Mouse (Mus musculus) spleen, adult 2 months (tissue): ENCODE measurements around the gene Exoc6b. TPM values are rescaled to one million over a fixed set of nuclear protein-coding genes. Genes with fewer than 3 reads are reported as not detected.

Source experiments
- DNase-seq, 2 experiments: peaks; one replicate each; pipeline versions ENCODE4 v3.0.0 to v3.0.0-alpha.2; 2012 to 2021; ENCODE audit warnings: low spot score in 2 of 2, low read depth in 1 of 2
- H3K27ac ChIP-seq: fragments of 200-500 bp; 2 replicates; pipeline ENCODE4 v1.5.1; 2012; ENCODE audit warnings: low read length, inconsistent platforms; ENCODE audit not compliant: insufficient read depth
- H3K27me3 ChIP-seq: fragments of 200-500 bp; 2 replicates; pipeline ENCODE4 v1.6.1; 2012; ENCODE audit warnings: mild to moderate bottlenecking, moderate library complexity, low read length, inconsistent platforms; ENCODE audit not compliant: control insufficient read depth, insufficient read depth
- H3K36me3 ChIP-seq: fragments of 200-500 bp; 2 replicates; pipeline ENCODE4 v1.6.1; 2012; ENCODE audit warnings: mild to moderate bottlenecking, low read length, inconsistent platforms; ENCODE audit not compliant: control insufficient read depth, insufficient read depth
- H3K4me1 ChIP-seq: fragments of 200-500 bp; 2 replicates; pipeline ENCODE4 v1.6.1; 2011; ENCODE audit warnings: inconsistent platforms; ENCODE audit not compliant: control insufficient read depth, insufficient read depth, insufficient read length
- H3K4me3 ChIP-seq: fragments of 200-500 bp; 2 replicates; pipeline ENCODE4 v1.5.1; 2011; ENCODE audit warnings: mild to moderate bottlenecking, inconsistent platforms; ENCODE audit not compliant: insufficient read depth, insufficient read length; ENCODE audit errors: extremely low read depth
- CTCF ChIP-seq: fragments of 200-500 bp; IDR thresholded peaks from 2 replicates; pipeline ENCODE4 v1.5.1; 2011; ENCODE audit warnings: mild to moderate bottlenecking, inconsistent platforms; ENCODE audit not compliant: insufficient read depth, insufficient read length, insufficient replicate concordance; ENCODE audit errors: extremely low read depth
- POLR2A ChIP-seq: fragments of 200-500 bp; IDR thresholded peaks from 2 replicates; pipeline ENCODE4 v1.6.1; 2011; ENCODE audit warnings: low read depth, low read length, inconsistent platforms
- WGBS: fragments of 180-500 bp; shearing (Covaris S2); methylation state at CpG from one replicate; pipeline ENCODE4 v1.1.7; 2018; 5-methylcytosine and 5-hydroxymethylcytosine counted together
- polyA plus RNA-seq: library from polyadenylated mRNA; depleted of rRNA; stranded (reverse); fragments of >200 nt; gene quantifications from 2 replicates; pipeline ENCODE4 v1.2.3, GENCODE M21; 2012

The Exoc6b gene
- polyA plus RNA-seq, 1 experiment = 3.1 TPM

DNA sequence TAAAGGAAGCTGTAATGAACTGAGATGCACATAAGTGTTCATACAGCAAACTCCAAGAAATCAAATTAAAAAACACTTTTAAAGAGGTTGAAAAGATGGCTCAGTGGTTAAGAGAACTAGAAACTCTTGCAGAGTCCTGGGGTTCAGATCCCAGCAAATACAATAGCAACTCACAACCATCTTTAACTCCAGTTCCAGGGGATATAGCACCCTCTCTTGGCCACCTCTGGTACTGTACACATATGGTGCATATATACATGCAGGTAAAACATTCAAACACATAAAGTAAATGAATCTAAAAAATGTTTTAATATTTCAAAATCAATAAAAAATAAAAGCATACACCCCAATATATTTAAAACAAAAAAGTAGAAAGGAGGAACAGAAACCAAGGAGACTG, 73.9 kb downstream of the Exoc6b start:
- Histone ChIP-seq H3K4me3 (no peak overlapping the region), H3K36me3 (no peaks in the 10 kb centered on the region), H3K4me1 (no peaks in the 10 kb centered on the region), H3K27ac (no peak overlapping the region), H3K27me3 (no peaks in the 10 kb centered on the region)
- no peak for TF ChIP-seq CTCF
- TF ChIP-seq POLR2A = no peak
- DNase-seq = no peak

DNA sequence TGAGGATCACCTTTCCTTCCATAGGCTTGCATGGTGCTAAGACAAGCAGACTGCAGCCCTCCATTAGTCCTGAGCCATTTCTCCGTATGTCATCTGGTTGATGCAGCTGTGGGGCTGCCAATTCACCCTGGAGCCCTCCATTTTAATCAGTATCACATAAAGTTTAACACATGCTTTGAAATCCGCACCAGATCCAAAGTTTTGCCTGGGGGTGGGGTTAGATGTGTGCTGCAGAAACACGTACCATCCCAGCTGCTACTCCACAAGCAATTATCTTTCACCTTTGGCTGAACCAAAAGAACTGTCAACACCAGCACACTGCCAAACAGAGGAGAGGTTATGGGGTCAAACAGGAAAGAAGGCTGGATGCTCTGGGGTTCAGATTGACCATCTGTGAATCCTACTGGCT, 92.7 kb downstream of the Exoc6b start:
- TF ChIP-seq POLR2A (no peak), CTCF (no peak)
- H3K27ac ChIP-seq = no peak overlapping the region
- no peaks in the 10 kb centered on the region for H3K27me3 ChIP-seq
- H3K36me3 ChIP-seq = no peaks in the 10 kb centered on the region
- DNase-seq = no peak
- no peaks in the 10 kb centered on the region for H3K4me1 ChIP-seq
- WGBS = 90% methylated on average over 3 of the region's 3 CpGs
- H3K4me3 ChIP-seq = no peak overlapping the region

DNA sequence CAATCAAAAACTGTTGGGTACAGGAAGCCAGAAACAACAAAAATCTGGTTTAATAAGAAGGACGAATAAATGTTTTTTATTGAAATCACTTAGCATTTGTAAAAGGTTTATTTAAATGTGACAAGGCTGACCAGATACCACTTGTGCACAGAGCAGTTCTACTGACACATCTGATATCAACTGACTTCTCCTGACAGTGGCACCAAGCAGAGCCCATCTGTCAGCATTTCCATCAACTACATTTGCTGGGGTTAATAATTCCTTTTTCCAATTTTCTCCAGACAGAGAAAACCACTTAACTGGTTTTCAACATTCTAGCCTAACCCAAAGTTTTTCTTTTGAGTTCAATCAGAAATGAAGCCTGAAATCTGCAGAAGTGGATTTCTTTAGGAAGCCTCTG, 100.8 kb downstream of the Exoc6b start:
- no peaks in the 10 kb centered on the region for H3K27me3 ChIP-seq
- TF ChIP-seq CTCF (no peak), POLR2A (no peak)
- WGBS = 87% methylated on average over 1 of the region's 1 CpGs
- H3K27ac ChIP-seq = no peak overlapping the region
- no peaks in the 10 kb centered on the region for H3K4me1 ChIP-seq
- DNase-seq = no peak
- no peaks in the 10 kb centered on the region for H3K36me3 ChIP-seq
- no peak overlapping the region for H3K4me3 ChIP-seq

DNA sequence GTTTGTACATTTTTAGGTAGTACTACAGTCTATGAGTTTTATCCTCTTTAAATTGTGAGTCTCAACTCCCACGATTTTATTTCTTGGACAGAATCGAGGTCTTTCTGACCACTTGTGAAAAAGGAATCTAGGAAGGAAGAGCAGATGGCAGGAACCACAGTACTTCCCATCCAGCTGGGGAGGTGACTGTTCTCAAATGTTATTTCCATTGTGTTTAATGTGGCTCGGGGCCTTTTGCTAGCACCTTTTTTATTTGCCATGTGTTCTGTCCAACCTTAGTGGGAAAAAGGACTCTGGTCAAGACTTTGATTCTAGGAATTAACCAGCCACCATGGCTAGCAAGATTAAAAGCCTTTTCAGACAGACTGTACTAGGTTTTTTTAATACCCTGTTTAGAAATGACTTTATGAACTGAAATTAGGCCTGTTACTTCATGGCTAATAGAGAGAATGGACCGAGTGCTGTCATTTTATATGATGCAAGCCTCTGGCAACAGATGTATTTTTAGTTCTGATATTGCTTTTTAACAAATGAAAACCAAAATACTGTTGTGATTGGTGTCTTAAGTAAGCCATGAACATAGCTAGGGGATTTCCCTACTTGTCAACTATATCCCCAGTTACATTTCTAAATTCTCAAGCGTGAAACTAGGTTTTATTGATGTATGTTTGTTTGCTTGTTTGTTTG, 104.4 kb downstream of the Exoc6b start:
- DNase-seq = no peak
- Histone ChIP-seq H3K27me3 (no peaks in the 10 kb centered on the region), H3K36me3 (no peaks in the 10 kb centered on the region), H3K27ac (no peak overlapping the region), H3K4me3 (no peak overlapping the region), H3K4me1 (no peaks in the 10 kb centered on the region)
- TF ChIP-seq CTCF (no peak), POLR2A (no peak)
- 53% methylated on average over 5 of the region's 5 CpGs for WGBS

DNA sequence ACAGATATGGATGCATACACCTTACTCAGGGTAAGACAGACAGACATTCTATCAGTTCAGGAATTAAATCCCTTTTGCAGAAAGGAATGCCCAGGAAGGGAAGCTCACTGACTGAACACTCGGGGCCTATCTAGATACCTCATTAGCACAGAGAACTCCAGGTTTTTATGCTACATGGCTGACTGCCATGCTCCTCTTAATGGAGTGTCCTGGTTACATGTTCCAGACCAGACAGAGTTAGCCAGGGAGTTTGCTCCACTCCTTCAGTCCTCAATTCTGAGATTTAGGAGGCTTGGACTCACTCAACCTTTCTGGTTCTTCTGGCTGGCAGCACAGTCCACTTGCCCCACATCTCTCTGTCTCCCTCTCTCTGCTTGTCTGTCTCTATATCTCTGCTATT, 106.3 kb downstream of the Exoc6b start:
- TF ChIP-seq POLR2A (no peak), CTCF (no peak)
- no peaks in the 10 kb centered on the region for H3K36me3 ChIP-seq
- WGBS = 92% methylated on average over 1 of the region's 1 CpGs
- H3K4me1 ChIP-seq = no peaks in the 10 kb centered on the region
- DNase-seq = no peak
- H3K27ac ChIP-seq = no peak overlapping the region
- no peak overlapping the region for H3K4me3 ChIP-seq
- no peaks in the 10 kb centered on the region for H3K27me3 ChIP-seq

DNA sequence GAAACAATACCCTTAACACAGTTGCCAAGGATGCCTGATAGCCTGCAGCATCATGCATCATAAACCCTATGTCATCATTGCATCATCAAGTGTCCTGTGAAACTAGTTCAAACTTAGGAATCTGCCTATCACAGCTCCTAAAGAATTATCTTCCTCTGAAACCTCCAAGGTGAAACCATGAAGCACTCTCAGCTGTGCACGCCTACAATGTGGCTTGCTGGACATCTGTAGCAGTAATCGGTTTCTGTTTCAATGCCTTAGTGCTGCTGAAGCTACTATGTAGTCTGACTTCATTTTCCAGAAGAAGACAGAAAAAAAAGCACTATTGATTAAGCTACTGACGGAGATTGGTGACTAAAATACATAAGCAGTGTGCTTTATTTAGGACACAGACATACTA, 107.5 kb downstream of the Exoc6b start:
- no peak for DNase-seq
- no peaks in the 10 kb centered on the region for H3K36me3 ChIP-seq
- H3K27ac ChIP-seq = no peak overlapping the region
- WGBS = 90% methylated on average over 3 of the region's 3 CpGs
- no peak for TF ChIP-seq CTCF
- no peak for TF ChIP-seq POLR2A
- H3K27me3 ChIP-seq = no peaks in the 10 kb centered on the region
- H3K4me3 ChIP-seq = no peak overlapping the region
- H3K4me1 ChIP-seq = no peaks in the 10 kb centered on the region

DNA sequence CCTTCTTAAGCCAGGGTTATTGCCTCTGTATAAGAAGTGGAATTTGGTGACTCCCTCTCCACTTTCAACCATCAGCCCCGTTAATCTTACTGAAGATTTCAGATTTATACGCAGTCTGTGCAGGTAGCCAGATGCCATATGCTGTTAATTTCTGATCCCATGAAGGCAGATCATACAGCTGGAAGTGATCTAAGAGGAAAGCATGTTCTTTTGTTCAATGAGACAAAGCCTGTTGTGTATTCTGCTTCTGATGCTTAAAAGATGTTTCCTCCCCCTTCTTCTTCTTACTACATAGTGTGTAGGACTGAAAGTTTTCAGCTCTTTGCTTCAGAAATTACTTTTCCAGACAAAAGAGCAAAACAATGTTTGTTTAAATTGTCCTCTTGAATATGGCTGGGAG, 109.8 kb downstream of the Exoc6b start:
- DNase-seq = no peak
- no peaks in the 10 kb centered on the region for H3K4me1 ChIP-seq
- no peak overlapping the region for H3K27ac ChIP-seq
- TF ChIP-seq CTCF = no peak
- TF ChIP-seq POLR2A = no peak
- no peaks in the 10 kb centered on the region for H3K36me3 ChIP-seq
- no peak overlapping the region for H3K4me3 ChIP-seq
- H3K27me3 ChIP-seq = no peaks in the 10 kb centered on the region
- WGBS = 89% methylated on average over 2 of the region's 2 CpGs

DNA sequence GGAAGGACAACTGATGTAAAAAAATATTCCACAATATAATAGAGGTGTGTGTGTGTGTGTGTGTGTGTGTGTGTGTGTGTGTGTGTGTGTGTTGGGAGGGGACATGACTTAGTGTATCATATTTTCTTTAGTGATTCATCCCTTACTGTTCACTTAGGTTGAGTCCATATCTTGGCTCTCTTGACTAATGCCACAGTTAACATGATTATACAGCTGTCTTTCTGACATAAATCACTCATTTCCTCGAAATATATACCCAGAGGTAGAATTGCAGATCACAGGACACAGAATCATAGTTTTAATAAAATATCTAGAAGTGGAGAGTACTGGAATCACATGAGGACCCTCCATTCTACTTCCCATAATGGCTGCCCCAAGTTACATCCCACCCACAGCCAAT, 117.7 kb downstream of the Exoc6b start:
- Histone ChIP-seq H3K27me3 (no peaks in the 10 kb centered on the region), H3K27ac (no peak overlapping the region), H3K36me3 (no peaks in the 10 kb centered on the region), H3K4me3 (no peak overlapping the region), H3K4me1 (no peaks in the 10 kb centered on the region)
- DNase-seq = no peak
- no peak for TF ChIP-seq CTCF
- TF ChIP-seq POLR2A = no peak
- WGBS = 66% methylated on average over 1 of the region's 1 CpGs
